Mouse (Mus musculus) midbrain, embryonic 10.5 days (tissue): Measurements from ENCODE around the gene Plcb4. TPM values are rescaled to one million over a fixed set of nuclear protein-coding genes. Genes with fewer than 3 reads are reported as not detected.
A peak's percentile ranks its signal among the peaks of the same experiment; 100 is the strongest.

Experiments
- DNase-seq: peaks from one replicate; pipeline ENCODE4 v3.0.0-alpha.2; 2017; ENCODE audit warnings: low spot score
- H3K27ac ChIP-seq: fragments of 300-500 bp; sonication (generic); replicated peaks from 2 replicates; pipeline ENCODE4 v1.5.1; 2016; ENCODE audit warnings: mild to moderate bottlenecking
- H3K27me3 ChIP-seq: fragments of 300-500 bp; sonication (generic); 2 replicates; pipeline ENCODE4 v1.6.1; 2016; ENCODE audit warnings: low read depth, mild to moderate bottlenecking; ENCODE audit not compliant: poor library complexity, severe bottlenecking
- H3K36me3 ChIP-seq: fragments of 300-500 bp; sonication (generic); 2 replicates; pipeline ENCODE4 v1.6.1; 2016; ENCODE audit warnings: mild to moderate bottlenecking, moderate library complexity
- H3K4me1 ChIP-seq: fragments of 300-500 bp; sonication (generic); 2 replicates; pipeline ENCODE4 v1.6.1; 2016
- H3K4me3 ChIP-seq: fragments of 300-500 bp; sonication (generic); 2 replicates; pipeline ENCODE4 v1.5.1; 2016; ENCODE audit warnings: mild to moderate bottlenecking, moderate library complexity
- H3K9me3 ChIP-seq: fragments of 300-500 bp; sonication (generic); replicated peaks from 2 replicates; pipeline ENCODE4 v1.6.1; 2016; ENCODE audit warnings: mild to moderate bottlenecking
- WGBS: fragments of 180-500 bp; shearing (Covaris S2); methylation state at CpG from one replicate; pipeline ENCODE4 v1.1.7; 2016; 5-methylcytosine and 5-hydroxymethylcytosine counted together
- polyA plus RNA-seq: library from polyadenylated mRNA; unstranded; fragments of >200 nt; fragmentation: Nextera tagmentation; extraction: Ambion mirVana; gene quantifications from 2 replicates; pipeline ENCODE4 v1.2.1, GENCODE M21; 2016

The Plcb4 gene
- polyA plus RNA-seq, 1 experiment from 2014 or later: 17.5 TPM

DNA sequence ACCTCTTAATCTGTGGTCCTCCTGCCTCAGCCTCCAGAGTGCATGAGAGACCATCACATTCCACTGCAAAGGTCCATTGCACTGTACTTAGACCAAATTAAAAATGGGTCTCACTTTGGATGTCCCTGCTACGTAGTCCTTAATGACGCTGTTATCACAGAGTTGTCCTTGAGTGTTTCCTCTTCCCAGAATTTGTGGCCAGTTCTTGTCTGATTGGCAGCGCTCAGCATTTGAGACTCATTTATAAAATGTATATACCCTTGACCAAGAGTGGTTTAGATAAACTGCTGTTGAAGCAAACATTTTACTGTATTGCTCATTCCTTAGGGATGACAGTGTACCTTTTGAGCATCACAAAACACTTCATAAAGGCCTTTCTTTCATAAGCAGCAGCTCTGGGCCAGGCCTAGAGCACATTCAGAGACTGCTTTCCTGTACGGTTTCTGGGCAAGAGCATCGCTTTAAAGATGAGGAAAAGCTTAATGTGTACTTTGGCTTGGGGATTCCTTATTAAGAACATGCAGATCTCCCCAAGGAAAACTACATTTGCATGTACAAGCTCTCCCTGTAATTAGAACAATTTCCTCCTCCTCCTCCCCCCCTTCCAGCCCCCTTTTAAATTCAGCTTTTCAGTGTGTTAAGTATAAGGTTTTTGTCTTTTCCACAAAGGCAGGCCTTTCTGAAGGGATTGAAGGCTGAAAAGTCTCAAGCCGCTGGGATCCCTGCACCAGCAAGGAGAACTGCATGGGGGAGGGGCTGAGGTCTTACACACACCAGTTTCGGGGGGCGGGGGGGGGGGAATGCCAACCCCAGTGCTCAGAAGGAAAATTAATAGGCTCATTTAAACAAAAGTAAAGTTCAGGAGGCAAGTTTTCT lies 52.5 kb downstream of the Plcb4 start:
- H3K4me1 ChIP-seq: peaks cover 60% of the 10 kb centered on the region
- DNase-seq: peak; percentile 70
- peak overlapping the region; percentile 85 for H3K27ac ChIP-seq
- no peaks in the 10 kb centered on the region for H3K9me3 ChIP-seq
- peak overlapping the region; percentile 43 for H3K4me3 ChIP-seq
- 31% methylated on average over 8 of the region's 8 CpGs for WGBS
- H3K27me3 ChIP-seq: no peaks in the 10 kb centered on the region
- no peaks in the 10 kb centered on the region for H3K36me3 ChIP-seq

GRCm38 (mm10) chr2:135711925-135712288 lies 53.1 kb downstream of the Plcb4 start:
- peaks cover 60% of the 10 kb centered on the region for H3K4me1 ChIP-seq
- 12% methylated on average over 8 of the region's 8 CpGs for WGBS
- peak; percentile 66 for DNase-seq
- H3K27ac ChIP-seq: peak overlapping the region; percentile 85
- H3K9me3 ChIP-seq: no peaks in the 10 kb centered on the region
- H3K36me3 ChIP-seq: no peaks in the 10 kb centered on the region
- H3K4me3 ChIP-seq: peak overlapping the region; percentile 43
- H3K27me3 ChIP-seq: no peaks in the 10 kb centered on the region

DNA sequence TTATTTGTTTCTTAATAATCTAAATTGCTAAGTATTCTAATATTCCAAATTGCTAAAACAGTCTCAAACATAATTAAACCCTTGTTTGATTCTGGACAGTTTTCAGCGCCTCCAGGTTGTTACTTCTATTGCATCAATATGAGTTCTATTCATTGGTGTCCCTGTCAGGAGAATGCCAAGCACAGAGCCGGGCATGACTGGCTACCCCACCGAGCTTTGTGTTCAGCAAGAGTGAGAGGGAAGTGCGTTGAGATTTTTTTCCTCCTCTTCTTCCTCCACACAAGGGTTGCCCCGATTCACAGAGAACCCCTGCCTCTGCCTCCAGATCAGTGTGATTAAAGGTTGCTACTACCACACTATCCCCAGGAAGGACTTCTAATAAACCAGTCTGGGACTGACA lies 53.5 kb downstream of the Plcb4 start:
- 24% methylated on average over 5 of the region's 5 CpGs for WGBS

DNA sequence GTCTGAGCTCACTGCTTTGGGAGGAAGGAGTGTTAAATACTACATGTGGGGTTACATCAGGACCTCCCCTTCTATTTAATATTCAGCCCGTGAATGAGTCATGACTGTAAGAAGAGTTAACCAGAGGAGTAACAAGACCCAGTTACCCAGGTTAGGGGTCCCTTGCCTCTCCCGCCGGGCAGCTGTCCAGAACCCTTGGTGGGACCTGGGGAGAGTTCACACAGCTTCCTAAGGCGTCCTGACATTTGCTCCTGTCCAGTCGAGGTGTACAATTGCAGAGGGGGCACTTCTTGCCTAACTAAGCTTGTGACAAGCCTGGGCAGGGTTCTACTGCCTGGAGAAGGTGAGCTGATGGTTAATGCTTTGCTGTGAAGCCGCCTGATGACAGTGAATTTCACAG lies 54.1 kb downstream of the Plcb4 start:
- no peaks in the 10 kb centered on the region for H3K36me3 ChIP-seq
- DNase-seq: no peak
- no peak overlapping the region for H3K4me3 ChIP-seq
- peak overlapping the region; percentile 85 for H3K27ac ChIP-seq
- no peaks in the 10 kb centered on the region for H3K27me3 ChIP-seq
- 62% methylated on average over 6 of the region's 6 CpGs for WGBS
- H3K4me1 ChIP-seq: peaks cover 69% of the 10 kb centered on the region
- H3K9me3 ChIP-seq: no peaks in the 10 kb centered on the region

More for the DNA sequence above, 53.5 kb downstream of the Plcb4 start:
- DNase-seq: no peak
- no peaks in the 10 kb centered on the region for H3K36me3 ChIP-seq
- peak overlapping the region; percentile 85 for H3K27ac ChIP-seq
- H3K9me3 ChIP-seq: no peaks in the 10 kb centered on the region
- no peaks in the 10 kb centered on the region for H3K27me3 ChIP-seq
- peaks cover 63% of the 10 kb centered on the region for H3K4me1 ChIP-seq
- peak overlapping the region; percentile 2; the same call in 1 of the 2 replicates for H3K4me3 ChIP-seq

GRCm38 (mm10) chr2:135716180-135716579 lies 57.4 kb downstream of the Plcb4 start:
- no peak for DNase-seq
- H3K9me3 ChIP-seq: no peaks in the 10 kb centered on the region
- H3K4me1 ChIP-seq: peaks cover 58% of the 10 kb centered on the region
- H3K36me3 ChIP-seq: no peaks in the 10 kb centered on the region
- no peak overlapping the region for H3K4me3 ChIP-seq
- 86% methylated on average over 4 of the region's 4 CpGs for WGBS
- no peak overlapping the region for H3K27ac ChIP-seq
- no peaks in the 10 kb centered on the region for H3K27me3 ChIP-seq

GRCm38 (mm10) chr2:135717232-135718134 lies 58.7 kb downstream of the Plcb4 start:
- peaks cover 58% of the 10 kb centered on the region for H3K4me1 ChIP-seq
- no peak for DNase-seq

DNA sequence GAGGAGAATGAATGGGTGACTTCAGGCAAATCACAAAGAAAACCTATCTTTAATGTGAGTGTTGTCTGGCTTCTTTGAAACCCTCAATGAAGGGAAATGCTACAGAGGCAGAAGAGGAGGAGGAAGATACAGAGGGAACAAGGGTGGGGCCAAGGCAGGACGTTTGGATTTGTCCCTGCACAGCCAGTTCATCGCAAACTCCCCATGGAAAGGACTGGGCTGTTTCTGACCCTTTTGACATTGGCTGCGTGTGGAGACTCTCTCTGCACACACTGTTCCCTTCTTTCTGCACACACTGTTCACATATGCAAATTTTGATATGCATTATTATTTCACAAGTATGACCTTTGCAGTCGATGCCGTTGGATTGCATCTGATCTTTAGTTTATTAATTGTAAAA lies 63.3 kb downstream of the Plcb4 start:
- Histone ChIP-seq H3K27ac (no peak overlapping the region), H3K27me3 (no peaks in the 10 kb centered on the region), H3K4me3 (no peak overlapping the region), H3K4me1 (peaks cover 32% of the 10 kb centered on the region), H3K9me3 (no peaks in the 10 kb centered on the region), H3K36me3 (no peaks in the 10 kb centered on the region)
- DNase-seq: no peak
- WGBS: 58% methylated on average over 5 of the region's 5 CpGs

More at GRCm38 (mm10) chr2:135717232-135718134, 58.7 kb downstream of the Plcb4 start:
- no peaks in the 10 kb centered on the region for H3K36me3 ChIP-seq
- H3K4me3 ChIP-seq: no peak overlapping the region; the same call in 1 of the 2 replicates
- 26% methylated on average over 16 of the region's 16 CpGs for WGBS
- no peaks in the 10 kb centered on the region for H3K9me3 ChIP-seq
- peak overlapping the region; percentile 63; the same call in 1 of the 2 replicates for H3K27ac ChIP-seq
- no peaks in the 10 kb centered on the region for H3K27me3 ChIP-seq

DNA sequence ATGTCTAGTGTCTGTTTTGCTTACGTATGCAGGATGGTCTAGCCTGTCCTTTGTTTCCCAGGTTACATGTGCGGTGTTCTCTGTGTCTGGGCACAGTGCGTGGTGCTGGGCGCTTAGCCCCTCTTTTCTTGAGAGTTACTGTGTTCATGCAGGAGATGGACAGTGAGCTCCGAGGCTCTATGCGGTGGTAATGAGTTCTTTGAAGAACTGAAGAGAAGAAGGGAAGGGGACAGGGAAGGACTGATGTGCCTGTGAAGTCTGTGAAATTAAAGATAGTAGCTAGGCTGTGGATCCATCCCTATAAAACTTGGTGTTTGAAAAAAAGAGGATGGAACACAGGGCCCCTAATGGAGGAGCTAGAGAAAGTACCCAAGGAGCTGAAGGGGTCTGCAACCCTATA lies 64.6 kb downstream of the Plcb4 start:
- Histone ChIP-seq H3K4me1 (peaks cover 22% of the 10 kb centered on the region), H3K4me3 (no peak overlapping the region), H3K36me3 (no peaks in the 10 kb centered on the region), H3K27me3 (no peaks in the 10 kb centered on the region), H3K9me3 (no peaks in the 10 kb centered on the region), H3K27ac (no peak overlapping the region)
- DNase-seq: no peak
- 87% methylated on average over 6 of the region's 6 CpGs for WGBS

GRCm38 (mm10) chr2:135724489-135724888 lies 65.7 kb downstream of the Plcb4 start:
- no peak overlapping the region for H3K4me3 ChIP-seq
- H3K27ac ChIP-seq: no peak overlapping the region
- peaks cover 22% of the 10 kb centered on the region for H3K4me1 ChIP-seq
- H3K27me3 ChIP-seq: no peaks in the 10 kb centered on the region
- H3K36me3 ChIP-seq: no peaks in the 10 kb centered on the region
- WGBS: 96% methylated on average over 10 of the region's 10 CpGs
- no peaks in the 10 kb centered on the region for H3K9me3 ChIP-seq
- DNase-seq: no peak

DNA sequence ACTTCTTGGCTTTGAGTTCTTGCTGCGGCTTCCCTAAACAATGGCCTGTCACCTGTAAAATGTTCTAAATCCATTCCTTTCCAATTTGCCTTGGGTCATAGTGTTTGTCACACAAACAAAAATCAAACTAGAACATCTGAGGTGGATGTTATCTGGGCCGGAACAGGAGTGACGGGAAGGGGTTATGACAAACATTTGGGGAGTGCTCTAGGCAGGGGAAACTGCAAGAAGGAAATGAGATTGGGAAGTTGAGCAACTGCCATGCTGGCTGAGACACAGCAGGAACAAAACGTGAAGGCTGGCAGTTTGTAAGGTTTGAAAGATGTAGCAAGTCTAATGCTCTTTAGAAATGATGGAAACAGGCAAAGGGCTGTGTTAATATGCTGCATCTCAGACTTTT lies 66.6 kb downstream of the Plcb4 start:
- DNase-seq: no peak
- Histone ChIP-seq H3K4me1 (peaks cover 22% of the 10 kb centered on the region), H3K27ac (no peak overlapping the region), H3K27me3 (no peaks in the 10 kb centered on the region), H3K9me3 (no peaks in the 10 kb centered on the region), H3K36me3 (no peaks in the 10 kb centered on the region), H3K4me3 (no peak overlapping the region)
- WGBS: 78% methylated on average over 4 of the region's 4 CpGs

GRCm38 (mm10) chr2:135727088-135727487 lies 68.3 kb downstream of the Plcb4 start:
- no peaks in the 10 kb centered on the region for H3K9me3 ChIP-seq
- H3K4me1 ChIP-seq: peaks cover 20% of the 10 kb centered on the region
- H3K27ac ChIP-seq: no peak overlapping the region
- H3K4me3 ChIP-seq: no peak overlapping the region
- DNase-seq: no peak
- H3K27me3 ChIP-seq: no peaks in the 10 kb centered on the region
- WGBS: 91% methylated on average over 9 of the region's 9 CpGs
- no peaks in the 10 kb centered on the region for H3K36me3 ChIP-seq

DNA sequence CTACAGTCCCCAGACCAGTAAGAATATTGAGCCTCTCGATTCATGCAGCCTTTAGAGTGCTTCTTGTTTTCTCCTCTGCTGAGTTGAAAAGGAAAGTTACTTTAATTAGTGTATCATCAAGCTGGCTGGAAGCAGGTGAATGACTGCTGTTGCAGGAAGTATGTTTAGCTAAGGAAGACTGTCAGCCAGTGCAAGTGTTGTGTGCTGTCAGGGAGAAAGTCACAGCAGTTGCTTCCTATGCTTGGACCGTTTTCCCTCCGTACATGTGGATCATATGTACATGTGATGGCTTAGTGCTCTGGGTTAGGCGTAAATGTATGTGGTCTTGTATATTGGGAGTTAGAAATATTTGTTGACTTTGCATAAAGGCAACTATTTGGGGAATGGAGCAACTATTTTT lies 69.1 kb downstream of the Plcb4 start:
- Histone ChIP-seq H3K9me3 (no peaks in the 10 kb centered on the region), H3K27ac (no peak overlapping the region), H3K4me3 (no peak overlapping the region), H3K36me3 (no peaks in the 10 kb centered on the region), H3K27me3 (no peaks in the 10 kb centered on the region), H3K4me1 (peaks cover 16% of the 10 kb centered on the region)
- DNase-seq: no peak
- 90% methylated on average over 4 of the region's 4 CpGs for WGBS

DNA sequence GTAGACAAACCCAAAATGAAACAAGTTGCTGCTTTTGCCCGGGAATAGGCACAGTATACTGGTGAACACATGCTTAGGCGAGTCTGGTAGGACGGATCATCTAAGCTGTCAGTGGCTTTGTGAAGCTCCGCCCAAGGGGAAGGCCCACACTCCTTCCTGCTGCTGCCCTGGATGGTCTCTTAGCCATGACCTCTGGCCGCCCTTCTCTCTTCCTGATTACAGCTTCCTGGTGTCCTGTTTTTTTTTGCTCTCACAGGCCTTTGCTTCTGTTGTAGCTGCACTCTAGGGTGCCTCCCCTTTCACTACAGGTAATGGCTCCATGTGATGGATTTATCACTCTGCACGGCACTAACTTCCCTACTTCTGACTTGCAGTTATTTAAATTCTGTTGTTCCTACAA lies 72.8 kb downstream of the Plcb4 start:
- no peaks in the 10 kb centered on the region for H3K36me3 ChIP-seq
- 68% methylated on average over 6 of the region's 6 CpGs for WGBS
- no peak for DNase-seq
- H3K9me3 ChIP-seq: no peaks in the 10 kb centered on the region
- H3K27me3 ChIP-seq: no peaks in the 10 kb centered on the region
- H3K4me3 ChIP-seq: no peak overlapping the region
- H3K27ac ChIP-seq: no peak overlapping the region
- H3K4me1 ChIP-seq: peaks cover 33% of the 10 kb centered on the region
